Mouse (Mus musculus) E14TG2a.4 (cell line): Measurements from ENCODE around the gene Vac14.

ENCODE experiments used
- CTCF ChIP-seq: conservative IDR thresholded peaks from 2 replicates; pipeline ENCODE4 v1.5.1; 2014; ENCODE audit warnings: low read length
- NANOG ChIP-seq: IDR thresholded peaks from 2 replicates; pipeline ENCODE4 v1.6.1; 2014; ENCODE audit warnings: borderline replicate concordance, low read length, mixed read lengths
- POU5F1 ChIP-seq: IDR thresholded peaks from 2 replicates; pipeline ENCODE4 v1.6.1; 2014; ENCODE audit warnings: low read length, borderline replicate concordance

DNA sequence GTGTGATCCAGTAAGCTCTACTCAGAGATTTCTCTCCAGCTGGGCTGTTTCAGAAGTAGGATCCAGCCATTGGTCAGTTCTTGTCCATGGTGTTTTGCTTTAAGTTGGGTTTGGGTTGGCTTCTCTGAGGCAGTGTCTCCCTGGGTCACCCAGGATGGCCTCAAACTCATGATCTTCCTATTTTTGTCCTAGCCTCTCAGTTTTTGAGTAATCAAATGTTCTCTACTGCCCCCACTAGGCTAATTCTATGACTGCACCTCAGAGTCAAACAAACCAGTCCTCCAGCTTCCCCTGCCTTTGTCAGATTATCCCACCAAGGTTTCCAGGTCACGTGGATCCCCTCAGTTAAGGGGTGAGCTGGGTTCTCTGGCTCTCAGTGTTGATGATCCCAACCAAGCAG is 13.8 kb upstream of the Vac14 start:
- TF ChIP-seq CTCF (peak; percentile 61), NANOG (no peak), POU5F1 (no peak)
